Mouse (Mus musculus) liver, embryonic 15.5 days (tissue): ENCODE results near the gene Stk16. TPM values are rescaled to one million over a fixed set of nuclear protein-coding genes. Genes with fewer than 3 reads are reported as not detected.
"Not testable (repeated sequence)": the region's sequence is repeated elsewhere in the genome, so short reads cannot be mapped to it uniquely, and the experiment has no call there.

Experiments
- ATAC-seq: fragments of 200-750 bp; cut with Nextera tagmentation; 2 replicates; pipeline ENCODE4 v1.8.0; 2017; ENCODE audit warnings: moderate number of reproducible peaks, mild to moderate bottlenecking, moderate library complexity; ENCODE audit not compliant: insufficient read depth
- H3K27ac ChIP-seq: fragments of 300-500 bp; sonication (generic); replicated peaks from 2 replicates; pipeline ENCODE4 v1.5.1; 2015; ENCODE audit warnings: mild to moderate bottlenecking, inconsistent platforms
- H3K27me3 ChIP-seq: fragments of 300-500 bp; sonication (generic); 2 replicates; pipeline ENCODE4 v1.6.1; 2015; ENCODE audit warnings: mild to moderate bottlenecking, inconsistent platforms
- H3K36me3 ChIP-seq: fragments of 300-500 bp; sonication (generic); replicated peaks from 2 replicates; pipeline ENCODE4 v1.6.1; 2015; ENCODE audit warnings: moderate library complexity, mild to moderate bottlenecking, inconsistent platforms
- H3K4me1 ChIP-seq: fragments of 300-500 bp; sonication (generic); replicated peaks from 2 replicates; pipeline ENCODE4 v1.6.1; 2015; ENCODE audit warnings: inconsistent platforms
- H3K4me2 ChIP-seq: fragments of 300-500 bp; sonication (generic); 2 replicates; pipeline ENCODE4 v1.6.1; 2015; ENCODE audit warnings: moderate library complexity, mild to moderate bottlenecking, inconsistent platforms
- H3K4me3 ChIP-seq: fragments of 300-500 bp; sonication (generic); replicated peaks from 2 replicates; pipeline ENCODE4 v1.5.1; 2015; ENCODE audit warnings: mild to moderate bottlenecking, inconsistent platforms
- H3K9ac ChIP-seq: fragments of 300-500 bp; sonication (generic); 2 replicates; pipeline ENCODE4 v1.6.1; 2015; ENCODE audit warnings: moderate library complexity, mild to moderate bottlenecking, inconsistent platforms
- H3K9me3 ChIP-seq: fragments of 300-500 bp; sonication (generic); replicated peaks from 2 replicates; pipeline ENCODE4 v1.6.1; 2016; ENCODE audit warnings: inconsistent platforms
- WGBS: fragments of 180-500 bp; shearing (Covaris S2); methylation state at CpG from one replicate; pipeline ENCODE4 v1.1.7; 2015; ENCODE audit warnings: mixed read lengths; ENCODE audit not compliant: insufficient replicate concordance; 5-methylcytosine and 5-hydroxymethylcytosine counted together
- polyA plus RNA-seq: library from polyadenylated mRNA; unstranded; fragments of >200 nt; fragmentation: Nextera tagmentation; extraction: Ambion mirVana; gene quantifications from 2 replicates; pipeline ENCODE4 v1.2.1, GENCODE M21; 2015

The Stk16 gene
- polyA plus RNA-seq, 1 experiment from 2014 or later: 80.2 TPM

GRCm38 (mm10) chr1:75225473-75225872 lies 14.8 kb downstream of the Stk16 start:
- no peak for ATAC-seq
- H3K9me3 ChIP-seq: no peaks in the 10 kb centered on the region
- H3K9ac ChIP-seq: no peak overlapping the region; the same call in 1 of the 2 replicates
- no peak overlapping the region for H3K4me2 ChIP-seq
- H3K4me3 ChIP-seq: no peak overlapping the region
- peaks cover 49% of the 10 kb centered on the region for H3K4me1 ChIP-seq
- peaks cover 13% of the 10 kb centered on the region for H3K27me3 ChIP-seq
- 22% methylated on average over 3 of the region's 3 CpGs for WGBS
- no peak overlapping the region for H3K27ac ChIP-seq
- H3K36me3 ChIP-seq: no peaks in the 10 kb centered on the region

- H3K36me3 ChIP-seq: no peaks in the 10 kb centered on the region
- no peak overlapping the region for H3K9ac ChIP-seq
- no peaks in the 10 kb centered on the region for H3K9me3 ChIP-seq
- H3K4me3 ChIP-seq: no peak overlapping the region
- WGBS: 24% methylated on average over 2 of the region's 2 CpGs
- no peak overlapping the region for H3K4me2 ChIP-seq
- H3K27me3 ChIP-seq: peaks cover 6% of the 10 kb centered on the region
- H3K27ac ChIP-seq: no peak overlapping the region
- ATAC-seq: no peak
- H3K4me1 ChIP-seq: peaks cover 56% of the 10 kb centered on the region
Measured at GRCm38 (mm10) chr1:75226138-75226537, 15.5 kb downstream of the Stk16 start.

- Histone ChIP-seq H3K4me1 (peaks cover 65% of the 10 kb centered on the region), H3K9me3 (no peaks in the 10 kb centered on the region), H3K4me2 (no peak overlapping the region), H3K4me3 (no peak overlapping the region), H3K27ac (no peak overlapping the region), H3K27me3 (no peaks in the 10 kb centered on the region), H3K9ac (no peak overlapping the region), H3K36me3 (no peaks in the 10 kb centered on the region)
- ATAC-seq: no peak
- WGBS: 73% methylated on average over 1 of the region's 1 CpGs
Measured at GRCm38 (mm10) chr1:75227653-75228052, 17.0 kb downstream of the Stk16 start.

- Histone ChIP-seq H3K4me1 (peaks cover 67% of the 10 kb centered on the region), H3K9ac (no peak overlapping the region), H3K4me3 (no peak overlapping the region), H3K9me3 (no peaks in the 10 kb centered on the region), H3K4me2 (peak overlapping the region; percentile 32), H3K36me3 (no peaks in the 10 kb centered on the region), H3K27me3 (no peaks in the 10 kb centered on the region; the same call in 1 of the 2 replicates), H3K27ac (peak overlapping the region; percentile 75)
- WGBS: 39% methylated on average over 4 of the region's 4 CpGs
- ATAC-seq: peak; percentile 85
Measured at GRCm38 (mm10) chr1:75229158-75229557, 18.5 kb downstream of the Stk16 start.

GRCm38 (mm10) chr1:75230335-75230994 lies 19.8 kb downstream of the Stk16 start:
- WGBS: 39% methylated on average over 7 of the region's 7 CpGs

GRCm38 (mm10) chr1:75231224-75231623 lies 20.6 kb downstream of the Stk16 start:
- H3K36me3 ChIP-seq: no peaks in the 10 kb centered on the region
- H3K4me3 ChIP-seq: no peak overlapping the region
- H3K27ac ChIP-seq: 0 out of 2 replicates have a peak overlapping the region, but pooled peaks have one; percentile 38
- no peak overlapping the region for H3K9ac ChIP-seq
- H3K4me2 ChIP-seq: no peak overlapping the region
- 63% methylated on average over 4 of the region's 4 CpGs for WGBS
- ATAC-seq: no peak
- H3K9me3 ChIP-seq: no peaks in the 10 kb centered on the region
- no peaks in the 10 kb centered on the region; the same call in 1 of the 2 replicates for H3K27me3 ChIP-seq
- H3K4me1 ChIP-seq: peaks cover 77% of the 10 kb centered on the region

More at GRCm38 (mm10) chr1:75230335-75230994, 19.8 kb downstream of the Stk16 start:
- H3K9me3 ChIP-seq: no peaks in the 10 kb centered on the region
- H3K27me3 ChIP-seq: no peaks in the 10 kb centered on the region; the same call in 1 of the 2 replicates
- no peak overlapping the region for H3K9ac ChIP-seq
- 0 out of 2 replicates have a peak overlapping the region, but pooled peaks have one; percentile 0 for H3K27ac ChIP-seq
- no peak overlapping the region for H3K4me2 ChIP-seq
- H3K36me3 ChIP-seq: no peaks in the 10 kb centered on the region
- H3K4me3 ChIP-seq: no peak overlapping the region
- H3K4me1 ChIP-seq: peaks cover 76% of the 10 kb centered on the region
- no peak for ATAC-seq

GRCm38 (mm10) chr1:75231664-75232152 lies 21.1 kb downstream of the Stk16 start, which contains the start of gene A630095N17Rik:
Gene A630095N17Rik, minus strand, starts transcription at chr1:75232102.
- peaks cover 77% of the 10 kb centered on the region for H3K4me1 ChIP-seq
- H3K9ac ChIP-seq: no peak within 1 kb of the TSS
- WGBS: 64% methylated on average over 5 of the region's 5 CpGs

GRCm38 (mm10) chr1:75232489-75232888 lies 21.9 kb downstream of the Stk16 start:
- H3K27ac ChIP-seq, H3K9me3 ChIP-seq, H3K4me3 ChIP-seq, H3K9ac ChIP-seq, H3K27me3 ChIP-seq, H3K4me2 ChIP-seq, H3K36me3 ChIP-seq, ATAC-seq: not testable (repeated sequence)
- peaks cover 79% of the 10 kb centered on the region for H3K4me1 ChIP-seq
- 70% methylated on average over 4 of the region's 4 CpGs for WGBS

More at GRCm38 (mm10) chr1:75231664-75232152, 21.1 kb downstream of the Stk16 start, which contains the start of gene A630095N17Rik:
- H3K4me2 ChIP-seq: no peak within 1 kb of the TSS
- no peaks in the 10 kb centered on the region; the same call in 1 of the 2 replicates for H3K27me3 ChIP-seq
- no peaks in the 10 kb centered on the region for H3K9me3 ChIP-seq
- H3K36me3 ChIP-seq: no peaks in the 10 kb centered on the region
- peak within 1 kb of the TSS; percentile 38; the same call in 1 of the 2 replicates for H3K27ac ChIP-seq
- ATAC-seq: no peak
- no peak within 1 kb of the TSS for H3K4me3 ChIP-seq

- WGBS: 0% methylated on average over 8 of the region's 8 CpGs
- no peak for ATAC-seq
- Histone ChIP-seq H3K27me3 (no peaks in the 10 kb centered on the region; the same call in 1 of the 2 replicates), H3K36me3 (0 out of 2 replicates have a peak, but pooled peaks cover 7% of the 10 kb centered on the region), H3K4me1 (peaks cover 84% of the 10 kb centered on the region), H3K4me3 (no peak overlapping the region), H3K9ac (peak overlapping the region; percentile 81; the same call in 1 of the 2 replicates), H3K9me3 (no peaks in the 10 kb centered on the region), H3K4me2 (peak overlapping the region; percentile 90), H3K27ac (peak overlapping the region; percentile 99)
Measured at GRCm38 (mm10) chr1:75234606-75235005, 24.0 kb downstream of the Stk16 start.

- 1% methylated on average over 64 of the region's 64 CpGs for WGBS
- H3K4me1 ChIP-seq: peaks cover 69% of the 10 kb centered on the region
Measured at GRCm38 (mm10) chr1:75236117-75237050, 25.7 kb downstream of the Stk16 start, which contains the start of gene Dnajb2. Gene Dnajb2, plus strand, starts transcription at chr1:75236406.

More at GRCm38 (mm10) chr1:75236117-75237050, 25.7 kb downstream of the Stk16 start, which contains the start of gene Dnajb2:
- Histone ChIP-seq H3K9me3 (no peaks in the 10 kb centered on the region), H3K36me3 (peaks cover 20% of the 10 kb centered on the region; the same call in 1 of the 2 replicates), H3K27ac (peak within 1 kb of the TSS; percentile 99), H3K4me3 (peak within 1 kb of the TSS; percentile 65), H3K9ac (peak within 1 kb of the TSS; percentile 81), H3K27me3 (no peaks in the 10 kb centered on the region; the same call in 1 of the 2 replicates), H3K4me2 (peak within 1 kb of the TSS; percentile 90)
- peak; percentile 97 for ATAC-seq
